Mouse (Mus musculus): ENCODE measurements around the gene Igf2. TPM values are rescaled to one million over a fixed set of nuclear protein-coding genes. Genes with fewer than 3 reads are reported as not detected.

The Igf2 gene
- polyA plus RNA-seq, 1 experiment from 2014 or later = 316 TPM

DNA sequence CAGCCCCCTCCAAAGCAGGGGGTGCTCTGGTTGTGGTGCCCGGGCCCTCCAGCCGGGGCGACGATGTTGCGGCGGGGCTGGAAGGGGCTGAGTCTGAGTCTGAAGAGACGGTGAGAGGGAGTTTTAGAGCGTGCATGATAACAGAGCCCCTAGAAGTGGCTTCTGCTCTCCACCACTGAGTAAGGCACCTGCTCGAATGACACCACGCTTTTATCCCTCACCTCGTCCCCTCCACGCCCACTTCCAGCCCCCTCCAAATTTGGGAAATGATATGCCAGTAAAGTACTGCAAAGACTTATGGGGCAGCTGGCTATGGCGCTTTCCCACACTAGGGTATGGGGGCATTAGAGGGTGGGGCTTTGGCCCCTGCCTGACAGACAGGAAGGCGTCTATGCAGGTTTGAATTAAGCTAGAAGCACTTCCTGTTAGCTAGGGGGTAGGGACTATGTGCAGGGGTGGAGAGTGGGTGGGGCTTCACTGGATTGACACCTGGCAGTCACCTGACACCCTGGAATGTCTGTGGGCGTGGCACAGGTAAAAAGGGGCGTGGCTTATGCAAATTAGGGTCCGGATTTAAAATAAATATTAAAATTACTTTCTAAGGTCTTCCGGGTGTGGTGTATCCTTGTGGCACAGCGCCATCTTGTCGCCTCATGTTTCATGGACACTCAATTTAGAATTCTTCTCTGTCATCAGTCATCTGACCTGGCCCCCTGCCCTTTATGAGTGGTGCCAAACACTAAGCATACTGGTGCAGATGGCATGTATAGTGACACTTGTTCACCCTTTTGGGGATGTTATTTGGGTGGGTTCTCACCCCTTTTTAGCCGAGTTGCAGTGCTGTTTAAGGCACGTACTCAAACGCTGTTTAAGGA lies 3.4 kb upstream of the Igf2 start, which contains the start of gene Gm49394:
Gm49394 (minus strand) TSS at position 192 of the 875 bp plus-strand sequence.
- Histone ChIP-seq H3K27me3 (ENCODE audit: control insufficient read depth, insufficient read depth, low read length) (peaks cover 16% of the 10 kb centered on the region), H3K9ac (ENCODE audit: low read length) (no peak within 1 kb of the TSS), H3K4me3 (ENCODE audit: low read depth, low read length) (no peak within 1 kb of the TSS), H3K9me3 (ENCODE audit: control insufficient read depth, low read length) (peaks cover 18% of the 10 kb centered on the region), H3K36me3 (ENCODE audit: control insufficient read depth, insufficient read depth, low read length) (no peaks in the 10 kb centered on the region), H3K27ac (ENCODE audit: low read depth, low read length) (no peak within 1 kb of the TSS), H3K4me2 (ENCODE audit: low read depth) (no peak within 1 kb of the TSS), H3K4me1 (ENCODE audit: control insufficient read depth, insufficient read depth, low read length) (no peaks in the 10 kb centered on the region)
- DNase-seq (ENCODE audit: low spot score) (no peak), ATAC-seq (ENCODE audit: insufficient read depth, low FRiP score, low TSS enrichment) (no peak)
- 81% methylated on average over 23 of the region's 23 CpGs for WGBS

DNA sequence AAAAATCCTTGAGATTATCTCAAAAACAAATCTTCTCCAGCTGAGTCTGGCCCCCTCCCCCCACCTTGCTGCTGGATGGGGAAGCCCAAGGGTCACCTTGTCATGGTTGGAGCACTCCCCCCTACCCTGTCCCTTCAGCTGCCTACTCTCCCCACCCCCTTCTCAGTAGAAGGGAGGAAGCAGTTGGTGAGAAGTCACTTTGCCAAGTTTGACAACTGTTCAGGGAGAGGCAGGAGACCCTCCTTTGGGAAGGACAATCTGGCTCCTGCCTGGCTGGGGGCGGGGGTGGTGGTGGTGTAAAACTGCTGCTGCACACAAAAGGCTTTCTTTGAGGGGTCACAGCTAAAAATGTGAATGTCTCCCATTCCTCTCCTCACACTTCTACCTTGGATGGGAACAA lies 1.7 kb upstream of the Igf2 start:
- no peak overlapping the region for H3K4me2 ChIP-seq (ENCODE audit: low read depth)
- peaks cover 18% of the 10 kb centered on the region for H3K9me3 ChIP-seq (ENCODE audit: control insufficient read depth, low read length)
- H3K27ac ChIP-seq (ENCODE audit: low read depth, low read length) = no peak overlapping the region
- H3K4me3 ChIP-seq (ENCODE audit: low read depth, low read length) = no peak overlapping the region
- H3K4me1 ChIP-seq (ENCODE audit: control insufficient read depth, insufficient read depth, low read length) = peaks cover 4% of the 10 kb centered on the region; the same call in 1 of the 2 replicates
- peaks cover 33% of the 10 kb centered on the region for H3K27me3 ChIP-seq (ENCODE audit: control insufficient read depth, insufficient read depth, low read length)
- no peaks in the 10 kb centered on the region for H3K36me3 ChIP-seq (ENCODE audit: control insufficient read depth, insufficient read depth, low read length)
- ATAC-seq (ENCODE audit: insufficient read depth, low FRiP score, low TSS enrichment) (no peak), DNase-seq (ENCODE audit: low spot score) (peak; percentile 5)
- no peak overlapping the region for H3K9ac ChIP-seq (ENCODE audit: low read length)
- WGBS = 80% methylated on average over 1 of the region's 1 CpGs

DNA sequence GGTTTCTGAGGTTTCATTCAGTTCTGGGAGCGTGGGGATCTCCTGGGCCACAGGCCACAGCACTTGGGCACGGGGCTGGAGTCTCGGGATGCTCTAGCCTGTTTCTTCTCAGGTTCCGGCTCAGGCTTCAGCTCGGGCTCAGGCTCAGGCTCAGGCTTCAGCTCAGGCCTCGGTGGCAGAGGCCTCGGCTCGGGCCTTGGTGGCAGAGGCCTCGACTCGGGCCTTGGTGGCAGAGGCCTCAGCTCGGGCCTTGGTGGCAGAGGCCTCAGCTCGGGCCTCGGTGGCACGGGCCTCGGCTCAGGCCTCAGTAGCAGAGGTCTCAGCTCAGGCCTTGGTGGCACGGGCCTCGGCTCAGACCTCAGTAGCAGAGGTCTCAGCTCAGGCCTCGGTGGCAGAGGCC lies 905 bp upstream of the Igf2 start:
- no peak overlapping the region for H3K4me3 ChIP-seq (ENCODE audit: low read depth, low read length)
- H3K4me2 ChIP-seq (ENCODE audit: low read depth) = no peak overlapping the region
- DNase-seq (ENCODE audit: low spot score) (no peak), ATAC-seq (ENCODE audit: insufficient read depth, low FRiP score, low TSS enrichment) (no peak)
- peaks cover 18% of the 10 kb centered on the region for H3K9me3 ChIP-seq (ENCODE audit: control insufficient read depth, low read length)
- no peaks in the 10 kb centered on the region for H3K36me3 ChIP-seq (ENCODE audit: control insufficient read depth, insufficient read depth, low read length)
- no peak overlapping the region for H3K27ac ChIP-seq (ENCODE audit: low read depth, low read length)
- H3K9ac ChIP-seq (ENCODE audit: low read length) = no peak overlapping the region
- H3K4me1 ChIP-seq (ENCODE audit: control insufficient read depth, insufficient read depth, low read length) = peaks cover 4% of the 10 kb centered on the region; the same call in 1 of the 2 replicates
- WGBS = 94% methylated on average over 18 of the region's 18 CpGs
- H3K27me3 ChIP-seq (ENCODE audit: control insufficient read depth, insufficient read depth, low read length) = peaks cover 41% of the 10 kb centered on the region

DNA sequence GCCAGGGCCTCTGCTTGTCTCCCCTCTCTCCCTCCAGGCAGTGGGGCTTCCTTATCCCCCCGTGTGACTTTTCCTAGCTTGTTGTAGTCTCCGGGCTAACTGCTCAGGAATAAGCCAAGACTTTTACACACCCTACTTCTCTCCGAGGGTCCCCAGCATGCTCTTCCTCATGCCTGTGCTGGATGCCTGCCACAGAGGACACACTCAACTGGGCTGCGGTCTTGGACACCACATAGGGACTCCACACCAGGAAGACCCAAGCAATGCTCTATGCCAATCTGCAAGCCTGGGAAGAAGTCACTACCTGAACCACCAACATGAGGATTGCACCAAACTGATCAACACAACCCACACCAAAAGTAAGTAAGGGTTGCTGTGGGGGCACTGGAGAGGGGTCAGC lies 507 bp downstream of the Igf2 start:
- no peak for ATAC-seq (ENCODE audit: insufficient read depth, low FRiP score, low TSS enrichment)
- Histone ChIP-seq H3K9ac (ENCODE audit: low read length) (no peak overlapping the region), H3K36me3 (ENCODE audit: control insufficient read depth, insufficient read depth, low read length) (no peaks in the 10 kb centered on the region), H3K27me3 (ENCODE audit: control insufficient read depth, insufficient read depth, low read length) (peaks cover 53% of the 10 kb centered on the region), H3K27ac (ENCODE audit: low read depth, low read length) (no peak overlapping the region), H3K4me2 (ENCODE audit: low read depth) (no peak overlapping the region), H3K4me1 (ENCODE audit: control insufficient read depth, insufficient read depth, low read length) (peaks cover 4% of the 10 kb centered on the region; the same call in 1 of the 2 replicates), H3K9me3 (ENCODE audit: control insufficient read depth, low read length) (peaks cover 17% of the 10 kb centered on the region), H3K4me3 (ENCODE audit: low read depth, low read length) (no peak overlapping the region)
- WGBS = 82% methylated on average over 4 of the region's 4 CpGs
- DNase-seq (ENCODE audit: low spot score) = peak; percentile 6

DNA sequence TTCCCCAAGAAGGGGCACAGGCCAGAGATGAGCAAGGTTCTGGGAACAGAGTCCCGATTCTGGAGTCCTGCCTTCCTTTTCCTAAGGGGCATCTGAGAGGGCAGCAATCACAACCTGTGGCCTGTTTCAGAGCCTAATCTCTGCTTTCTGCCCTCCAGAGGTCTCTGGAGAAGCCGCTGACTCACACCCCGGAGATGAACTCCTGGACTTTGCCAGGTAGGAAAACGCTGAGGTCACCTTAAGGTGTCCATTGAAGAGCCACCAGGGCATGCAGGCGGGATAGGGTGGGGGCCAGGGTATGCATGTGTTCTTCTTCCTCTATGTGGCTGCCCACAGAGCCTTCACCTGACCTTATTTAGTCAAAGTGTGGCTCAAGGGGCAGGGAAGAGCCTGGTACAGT lies 1.3 kb downstream of the Igf2 start:
- ATAC-seq (ENCODE audit: insufficient read depth, low FRiP score, low TSS enrichment) = no peak
- peaks cover 4% of the 10 kb centered on the region; the same call in 1 of the 2 replicates for H3K4me1 ChIP-seq (ENCODE audit: control insufficient read depth, insufficient read depth, low read length)
- H3K27ac ChIP-seq (ENCODE audit: low read depth, low read length) = no peak overlapping the region
- no peak overlapping the region for H3K9ac ChIP-seq (ENCODE audit: low read length)
- 48% methylated on average over 5 of the region's 5 CpGs for WGBS
- DNase-seq (ENCODE audit: low spot score) = peak; percentile 4
- peaks cover 13% of the 10 kb centered on the region for H3K9me3 ChIP-seq (ENCODE audit: control insufficient read depth, low read length)
- no peak overlapping the region for H3K4me2 ChIP-seq (ENCODE audit: low read depth)
- H3K36me3 ChIP-seq (ENCODE audit: control insufficient read depth, insufficient read depth, low read length) = no peaks in the 10 kb centered on the region
- peaks cover 61% of the 10 kb centered on the region for H3K27me3 ChIP-seq (ENCODE audit: control insufficient read depth, insufficient read depth, low read length)
- no peak overlapping the region for H3K4me3 ChIP-seq (ENCODE audit: low read depth, low read length)

DNA sequence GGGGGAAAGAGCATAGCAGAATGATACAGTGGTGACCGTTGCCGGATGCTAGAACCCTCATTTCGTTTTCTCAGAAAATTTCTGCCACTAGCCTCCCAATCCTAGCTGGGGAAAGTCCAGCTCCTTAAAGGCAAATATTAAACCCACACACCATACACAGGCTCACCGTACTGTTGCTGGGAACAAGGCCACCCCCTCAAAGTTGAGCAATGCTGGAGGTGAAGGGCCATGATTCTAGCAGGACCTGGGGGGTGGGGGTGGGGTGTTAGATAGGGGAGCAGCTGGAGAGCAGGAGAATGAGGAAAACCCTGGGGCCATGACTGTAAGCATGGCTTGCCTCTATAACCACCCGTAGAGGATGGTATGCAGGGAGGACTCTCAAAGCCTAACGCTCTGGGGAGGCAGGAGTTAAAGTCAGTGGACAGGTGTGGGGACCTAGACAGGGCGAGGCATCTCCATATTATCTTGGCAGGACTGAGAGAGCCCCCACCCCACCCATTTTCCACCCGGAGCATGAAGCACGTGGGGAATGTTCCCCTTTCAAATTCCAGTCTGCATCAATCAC lies 2.1 kb downstream of the Igf2 start:
- H3K9me3 ChIP-seq (ENCODE audit: control insufficient read depth, low read length) = peaks cover 5% of the 10 kb centered on the region
- H3K4me1 ChIP-seq (ENCODE audit: control insufficient read depth, insufficient read depth, low read length) = peaks cover 4% of the 10 kb centered on the region; the same call in 1 of the 2 replicates
- 5% methylated on average over 9 of the region's 9 CpGs for WGBS
- peak overlapping the region; percentile 28; the same call in 1 of the 2 replicates for H3K4me3 ChIP-seq (ENCODE audit: low read depth, low read length)
- DNase-seq (ENCODE audit: low spot score) = peak; percentile 34
- H3K9ac ChIP-seq (ENCODE audit: low read length) = peak overlapping the region; percentile 52
- 0 out of 2 replicates have a peak overlapping the region, but pooled peaks have one; percentile 29 for H3K27ac ChIP-seq (ENCODE audit: low read depth, low read length)
- peak overlapping the region; percentile 42 for H3K4me2 ChIP-seq (ENCODE audit: low read depth)
- no peaks in the 10 kb centered on the region for H3K36me3 ChIP-seq (ENCODE audit: control insufficient read depth, insufficient read depth, low read length)
- no peak for ATAC-seq (ENCODE audit: insufficient read depth, low FRiP score, low TSS enrichment)
- peaks cover 69% of the 10 kb centered on the region for H3K27me3 ChIP-seq (ENCODE audit: control insufficient read depth, insufficient read depth, low read length)

DNA sequence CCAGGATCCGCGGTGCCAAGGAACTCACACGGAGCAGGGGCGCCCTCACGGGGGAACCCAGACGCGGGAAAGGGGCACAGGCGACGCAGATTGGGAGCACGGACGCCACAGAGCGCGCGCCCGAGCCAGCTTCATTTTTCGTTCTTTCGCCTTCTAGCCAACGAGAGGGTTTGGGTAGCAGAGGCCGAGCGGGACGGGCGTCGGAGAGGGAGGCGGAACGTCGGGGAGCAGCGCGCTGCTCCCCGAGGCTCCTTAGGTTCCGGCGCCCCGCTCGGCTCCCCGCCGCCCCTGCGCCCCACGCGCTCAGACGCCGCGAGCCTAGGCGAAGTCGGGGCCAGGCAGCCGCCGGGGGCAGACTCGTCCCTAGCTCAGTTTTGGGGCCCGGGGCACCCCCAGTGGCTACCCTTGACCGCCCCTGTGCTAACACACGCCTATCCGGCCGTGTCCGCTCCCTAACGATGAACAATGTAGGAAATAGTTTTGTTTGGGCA lies 2.6 kb downstream of the Igf2 start:
- H3K4me1 ChIP-seq (ENCODE audit: control insufficient read depth, insufficient read depth, low read length) = peaks cover 4% of the 10 kb centered on the region; the same call in 1 of the 2 replicates
- under 1% methylated on average over 53 of the region's 53 CpGs for WGBS
- DNase-seq (ENCODE audit: low spot score) (peak; percentile 39), ATAC-seq (ENCODE audit: insufficient read depth, low FRiP score, low TSS enrichment) (no peak)
- no peaks in the 10 kb centered on the region for H3K9me3 ChIP-seq (ENCODE audit: control insufficient read depth, low read length)
- 0 out of 2 replicates have a peak overlapping the region, but pooled peaks have one; percentile 29 for H3K27ac ChIP-seq (ENCODE audit: low read depth, low read length)
- H3K36me3 ChIP-seq (ENCODE audit: control insufficient read depth, insufficient read depth, low read length) = no peaks in the 10 kb centered on the region
- H3K27me3 ChIP-seq (ENCODE audit: control insufficient read depth, insufficient read depth, low read length) = peaks cover 75% of the 10 kb centered on the region
- H3K4me2 ChIP-seq (ENCODE audit: low read depth) = peak overlapping the region; percentile 42
- H3K4me3 ChIP-seq (ENCODE audit: low read depth, low read length) = peak overlapping the region; percentile 28
- H3K9ac ChIP-seq (ENCODE audit: low read length) = peak overlapping the region; percentile 52

DNA sequence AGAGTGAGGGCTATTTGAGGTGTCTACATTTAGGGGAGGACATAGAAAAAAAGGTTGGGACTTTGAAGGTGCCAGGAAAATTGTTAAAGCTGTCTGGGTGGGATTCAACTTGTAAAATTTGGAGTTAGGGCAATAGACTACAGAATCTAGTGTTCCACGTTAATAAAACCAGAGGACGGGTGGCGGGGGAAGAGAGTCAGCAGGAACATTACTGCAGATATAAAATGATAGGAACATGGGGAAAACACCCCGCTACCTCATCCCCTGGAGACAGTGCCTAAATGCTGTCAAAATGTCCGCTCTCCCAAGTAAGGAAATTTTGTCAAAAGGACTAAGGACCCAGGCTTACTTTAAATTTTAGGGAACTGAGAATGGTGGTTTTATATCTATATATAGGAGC lies 3.5 kb downstream of the Igf2 start:
- ATAC-seq (ENCODE audit: insufficient read depth, low FRiP score, low TSS enrichment) (no peak), DNase-seq (ENCODE audit: low spot score) (no peak)
- Histone ChIP-seq H3K27ac (ENCODE audit: low read depth, low read length) (no peak overlapping the region), H3K9me3 (ENCODE audit: control insufficient read depth, low read length) (no peaks in the 10 kb centered on the region), H3K36me3 (ENCODE audit: control insufficient read depth, insufficient read depth, low read length) (no peaks in the 10 kb centered on the region), H3K4me2 (ENCODE audit: low read depth) (no peak overlapping the region; the same call in 1 of the 2 replicates), H3K27me3 (ENCODE audit: control insufficient read depth, insufficient read depth, low read length) (peaks cover 83% of the 10 kb centered on the region), H3K4me1 (ENCODE audit: control insufficient read depth, insufficient read depth, low read length) (peaks cover 4% of the 10 kb centered on the region; the same call in 1 of the 2 replicates), H3K9ac (ENCODE audit: low read length) (no peak overlapping the region), H3K4me3 (ENCODE audit: low read depth, low read length) (peak overlapping the region; percentile 28; the same call in 1 of the 2 replicates)
- WGBS = 7% methylated on average over 5 of the region's 5 CpGs

All from neural tube, embryonic 11.5 days (tissue).